Mouse (Mus musculus): ENCODE results near the gene Ugcg. TPM values are rescaled to one million over a fixed set of nuclear protein-coding genes. Genes with fewer than 3 reads are reported as not detected.

The Ugcg gene
- polyA plus RNA-seq, 2 experiments = 15.3 to 34.0 TPM

DNA sequence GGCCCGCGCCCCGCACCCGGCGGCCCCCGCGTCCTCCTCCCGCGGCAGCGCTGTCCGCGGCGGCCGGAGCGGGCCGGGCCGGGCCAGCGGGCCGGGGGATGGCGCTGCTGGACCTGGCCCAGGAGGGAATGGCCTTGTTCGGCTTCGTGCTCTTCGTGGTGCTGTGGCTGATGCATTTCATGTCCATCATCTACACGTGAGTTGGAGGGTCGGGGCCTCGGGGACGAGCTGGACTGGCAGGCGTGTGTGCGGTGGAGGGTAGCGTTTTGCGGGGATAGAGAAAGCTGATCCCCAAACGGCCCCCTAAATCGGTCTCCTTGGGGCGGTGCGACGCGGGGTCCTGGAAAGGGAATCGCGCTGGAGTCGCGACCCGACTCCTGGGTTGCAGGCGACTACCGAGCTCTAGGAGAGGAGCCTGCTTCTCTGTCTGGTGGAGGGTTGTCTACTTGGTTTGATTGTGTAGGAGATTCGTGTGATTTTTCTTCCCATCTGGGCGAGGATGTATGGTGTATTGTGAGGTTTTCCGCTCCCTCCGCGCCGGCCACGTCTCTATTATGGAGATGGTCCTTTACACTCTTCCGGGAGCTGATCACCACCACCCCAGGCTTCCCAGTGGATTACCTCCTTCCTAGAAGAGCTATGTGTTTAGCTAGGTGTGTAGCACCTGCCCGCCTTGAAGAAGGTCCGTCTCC, 635 bp downstream of the Ugcg start:
- Histone ChIP-seq H3K36me3 (ENCODE audit: control insufficient read depth, insufficient read depth, low read length) (no peaks in the 10 kb centered on the region), H3K27ac (replicated peaks; ENCODE audit: low read depth, low read length) (peak overlapping the region; percentile 92), H3K4me2 (replicated peaks; ENCODE audit: low read depth, low read length, severe bottlenecking) (peak overlapping the region; percentile 85), H3K4me3 (replicated peaks; ENCODE audit: low read length) (peak overlapping the region; percentile 92), H3K27me3 (ENCODE audit: control insufficient read depth, insufficient read depth, low read length) (no peaks in the 10 kb centered on the region), H3K9me3 (ENCODE audit: control insufficient read depth, low read length) (no peaks in the 10 kb centered on the region), H3K9ac (ENCODE audit: low read depth, low read length, severe bottlenecking) (peak overlapping the region; percentile 96), H3K4me1 (ENCODE audit: control insufficient read depth, insufficient read depth, low read length) (peaks cover 4% of the 10 kb centered on the region; the same call in 1 of the 2 replicates)
- no peak for TF ChIP-seq POLR2A (IDR thresholded peaks at IDR 0.05; ENCODE audit: borderline replicate concordance, extremely low read depth, insufficient read depth, insufficient read length)
- ATAC-seq (ENCODE audit: low FRiP score, low read depth) (peak; percentile 73; the same call in 1 of the 2 replicates), DNase-seq (ENCODE audit: low spot score) (no peak)
- under 1% methylated on average over 34 of the region's 54 CpGs for WGBS

DNA sequence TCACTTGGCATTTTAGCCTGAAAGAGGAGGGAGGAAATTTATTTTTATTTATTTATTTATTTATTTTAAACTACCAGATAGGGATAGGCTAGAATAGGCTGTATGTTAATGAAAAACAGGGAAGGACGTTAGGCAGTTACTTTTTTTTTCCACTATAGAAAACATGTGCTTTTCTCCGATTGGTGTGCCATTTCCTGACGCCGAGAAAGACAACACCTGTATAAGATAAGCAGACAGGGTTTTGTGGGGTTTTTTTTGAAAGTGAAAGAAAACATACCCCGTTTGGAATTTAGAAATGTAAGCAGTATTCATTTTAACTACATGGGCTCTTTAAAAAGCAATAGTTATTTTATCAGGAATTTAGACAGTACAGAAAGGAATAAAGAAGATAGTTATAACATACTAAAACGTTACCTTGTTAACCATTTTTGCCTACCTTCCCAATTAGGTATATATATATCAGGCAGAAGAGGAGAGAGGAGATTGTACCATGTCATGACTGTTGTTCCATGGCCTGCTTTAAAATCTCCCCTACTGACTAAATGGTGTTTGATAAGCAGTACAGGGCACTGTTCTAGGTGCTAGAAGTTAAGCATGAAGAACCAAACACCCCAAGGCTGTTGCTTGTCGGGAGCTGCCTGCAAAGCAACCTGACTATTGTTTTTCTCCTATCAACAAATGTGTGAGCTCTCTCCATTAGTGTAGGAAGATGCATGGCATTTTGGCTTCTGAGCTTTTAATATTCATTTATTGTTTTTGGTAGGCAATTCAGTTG, 1.8 kb downstream of the Ugcg start:
- DNase-seq (ENCODE audit: low spot score) = no peak
- no peaks in the 10 kb centered on the region for H3K27me3 ChIP-seq (ENCODE audit: control insufficient read depth, insufficient read depth, low read length)
- H3K4me1 ChIP-seq (ENCODE audit: control insufficient read depth, insufficient read depth, low read length) = peaks cover 4% of the 10 kb centered on the region; the same call in 1 of the 2 replicates
- no peak for ATAC-seq (ENCODE audit: low FRiP score, low read depth)
- no peak overlapping the region for H3K27ac ChIP-seq (replicated peaks; ENCODE audit: low read depth, low read length)
- H3K4me3 ChIP-seq (replicated peaks; ENCODE audit: low read length) = peak overlapping the region; percentile 92
- no peak overlapping the region for H3K9ac ChIP-seq (ENCODE audit: low read depth, low read length, severe bottlenecking)
- H3K9me3 ChIP-seq (ENCODE audit: control insufficient read depth, low read length) = no peaks in the 10 kb centered on the region
- 30% methylated on average over 7 of the region's 7 CpGs for WGBS
- peak overlapping the region; percentile 85 for H3K4me2 ChIP-seq (replicated peaks; ENCODE audit: low read depth, low read length, severe bottlenecking)
- no peak for TF ChIP-seq POLR2A (IDR thresholded peaks at IDR 0.05; ENCODE audit: borderline replicate concordance, extremely low read depth, insufficient read depth, insufficient read length)
- no peaks in the 10 kb centered on the region for H3K36me3 ChIP-seq (ENCODE audit: control insufficient read depth, insufficient read depth, low read length)

DNA sequence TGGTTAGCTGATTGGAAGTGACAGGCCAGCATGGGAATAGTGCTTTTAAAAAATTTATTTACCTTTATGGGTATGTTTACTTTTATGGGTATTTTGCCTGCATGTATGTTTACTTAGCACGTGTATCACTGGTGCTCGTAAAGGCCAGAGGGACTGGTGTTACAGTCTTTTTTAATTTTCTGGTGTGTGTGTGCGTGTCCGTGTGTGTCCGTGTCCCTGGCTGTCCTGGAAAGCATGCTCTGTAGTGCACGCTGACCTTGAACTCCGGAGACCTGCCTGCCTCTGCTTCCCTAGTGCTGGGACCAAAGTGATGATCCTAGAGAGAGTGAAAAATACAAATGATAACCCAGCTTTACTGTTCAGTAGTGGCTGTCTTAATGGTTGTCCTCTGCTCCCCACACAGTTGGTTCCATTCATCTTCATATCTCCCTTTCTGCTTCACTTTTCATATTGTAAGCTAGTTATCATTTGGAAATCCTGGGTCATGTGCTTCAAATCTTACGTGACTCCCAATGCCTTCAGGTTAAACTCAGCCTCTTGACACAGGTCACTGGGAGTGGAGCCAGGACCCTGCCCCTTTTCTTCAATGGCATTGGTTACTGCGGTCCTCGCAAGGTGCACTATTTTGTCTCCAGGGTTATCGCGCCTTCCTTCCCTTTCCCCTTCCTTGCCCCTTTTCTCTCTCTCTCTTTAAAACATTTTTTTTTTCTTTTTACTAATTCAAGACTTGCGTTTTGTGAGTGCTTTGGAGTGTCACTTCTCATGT, 5.9 kb downstream of the Ugcg start:
- WGBS = 79% methylated on average over 13 of the region's 13 CpGs
- ATAC-seq (ENCODE audit: low FRiP score, low read depth) = no peak

DNA sequence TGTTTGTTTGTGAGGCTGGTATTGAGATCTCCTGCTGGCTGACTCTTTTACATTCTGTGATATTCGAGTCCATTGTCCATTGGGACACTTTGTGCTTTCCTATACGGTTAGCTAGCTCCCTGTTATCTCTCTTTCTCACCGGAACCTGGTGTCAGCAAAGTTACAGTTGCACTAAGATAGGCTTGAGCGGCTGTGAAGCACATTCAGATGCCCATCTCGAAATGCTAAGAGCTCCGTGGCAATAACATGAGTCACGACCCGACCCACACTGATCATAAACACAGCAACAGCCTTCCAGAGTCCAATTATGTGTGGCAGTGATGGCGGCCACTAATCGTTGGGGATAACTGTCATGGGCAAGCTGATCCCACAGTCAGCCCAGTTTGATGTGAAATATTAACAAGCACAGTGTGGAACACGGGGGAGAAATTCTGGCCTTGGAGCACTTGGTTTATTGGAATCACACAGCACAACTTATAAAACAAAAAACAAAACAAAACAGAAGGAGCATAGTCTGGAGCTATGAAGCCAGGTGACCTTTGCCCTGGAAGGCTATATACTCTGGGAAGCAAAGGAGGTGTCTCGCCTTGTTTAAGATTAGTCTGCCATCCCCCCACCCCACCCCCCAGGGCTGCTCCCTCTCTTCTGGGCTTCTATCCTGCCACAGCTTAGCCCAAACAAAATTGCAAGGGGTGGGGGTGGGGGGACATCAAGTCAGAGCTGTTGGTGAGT, 7.5 kb downstream of the Ugcg start:
- no peak for TF ChIP-seq POLR2A (IDR thresholded peaks at IDR 0.05; ENCODE audit: borderline replicate concordance, extremely low read depth, insufficient read depth, insufficient read length)
- WGBS = 18% methylated on average over 12 of the region's 12 CpGs
- H3K4me3 ChIP-seq (replicated peaks; ENCODE audit: low read length) = no peak overlapping the region

More for the DNA sequence above, 5.9 kb downstream of the Ugcg start:
- TF ChIP-seq POLR2A (IDR thresholded peaks at IDR 0.05; ENCODE audit: borderline replicate concordance, extremely low read depth, insufficient read depth, insufficient read length) = no peak
- Histone ChIP-seq H3K9me3 (ENCODE audit: control insufficient read depth, low read length) (no peaks in the 10 kb centered on the region), H3K27me3 (ENCODE audit: control insufficient read depth, insufficient read depth, low read length) (no peaks in the 10 kb centered on the region), H3K4me3 (replicated peaks; ENCODE audit: low read length) (no peak overlapping the region), H3K27ac (replicated peaks; ENCODE audit: low read depth, low read length) (no peak overlapping the region), H3K36me3 (ENCODE audit: control insufficient read depth, insufficient read depth, low read length) (no peaks in the 10 kb centered on the region), H3K4me2 (replicated peaks; ENCODE audit: low read depth, low read length, severe bottlenecking) (no peak overlapping the region), H3K9ac (ENCODE audit: low read depth, low read length, severe bottlenecking) (no peak overlapping the region), H3K4me1 (ENCODE audit: control insufficient read depth, insufficient read depth, low read length) (peaks cover 27% of the 10 kb centered on the region)
- no peak for DNase-seq (ENCODE audit: low spot score)

More for the DNA sequence above, 7.5 kb downstream of the Ugcg start:
- peaks cover 26% of the 10 kb centered on the region for H3K4me1 ChIP-seq (ENCODE audit: control insufficient read depth, insufficient read depth, low read length)
- 0 out of 2 replicates have a peak overlapping the region, but pooled peaks have one; percentile 28 for H3K27ac ChIP-seq (replicated peaks; ENCODE audit: low read depth, low read length)
- DNase-seq (ENCODE audit: low spot score) (no peak), ATAC-seq (ENCODE audit: low FRiP score, low read depth) (no peak)
- H3K9me3 ChIP-seq (ENCODE audit: control insufficient read depth, low read length) = no peaks in the 10 kb centered on the region
- no peaks in the 10 kb centered on the region for H3K27me3 ChIP-seq (ENCODE audit: control insufficient read depth, insufficient read depth, low read length)
- no peaks in the 10 kb centered on the region for H3K36me3 ChIP-seq (ENCODE audit: control insufficient read depth, insufficient read depth, low read length)
- peak overlapping the region; percentile 2; the same call in 1 of the 2 replicates for H3K4me2 ChIP-seq (replicated peaks; ENCODE audit: low read depth, low read length, severe bottlenecking)
- no peak overlapping the region for H3K9ac ChIP-seq (ENCODE audit: low read depth, low read length, severe bottlenecking)
